Mouse (Mus musculus): ENCODE measurements around the gene Gm867. TPM values are rescaled to one million over a fixed set of nuclear protein-coding genes. Genes with fewer than 3 reads are reported as not detected.
A peak's percentile ranks its signal among the peaks of the same experiment; 100 is the strongest.

Gm867 gene
- polyA plus RNA-seq, 1 experiment from 2014 or later = 0.51 TPM

GRCm38 (mm10) chr10:75949053-75950045 lies 8.9 kb upstream of the Gm867 start:
- Histone ChIP-seq H3K4me3 (ENCODE audit: low read length) (no peak overlapping the region), H3K9me3 (ENCODE audit: control insufficient read depth, low read length) (no peaks in the 10 kb centered on the region), H3K4me1 (ENCODE audit: control insufficient read depth, insufficient read depth, low read length) (peaks cover 13% of the 10 kb centered on the region), H3K4me2 (ENCODE audit: low read depth, low read length) (no peak overlapping the region), H3K27ac (ENCODE audit: low read length) (no peak overlapping the region), H3K9ac (ENCODE audit: low read depth, low read length) (no peak overlapping the region), H3K36me3 (ENCODE audit: control insufficient read depth, insufficient read depth, low read length) (no peaks in the 10 kb centered on the region), H3K27me3 (replicated peaks; ENCODE audit: control insufficient read depth, insufficient read depth, low read length) (no peaks in the 10 kb centered on the region; the same call in 1 of the 2 replicates)
- 79% methylated on average over 22 of the region's 22 CpGs for WGBS
- no peak for ATAC-seq

- Histone ChIP-seq H3K4me2 (ENCODE audit: low read depth, low read length) (no peak overlapping the region), H3K4me3 (ENCODE audit: low read length) (no peak overlapping the region), H3K4me1 (ENCODE audit: control insufficient read depth, insufficient read depth, low read length) (peaks cover 13% of the 10 kb centered on the region), H3K9me3 (ENCODE audit: control insufficient read depth, low read length) (no peaks in the 10 kb centered on the region), H3K27ac (ENCODE audit: low read length) (no peak overlapping the region), H3K27me3 (replicated peaks; ENCODE audit: control insufficient read depth, insufficient read depth, low read length) (no peaks in the 10 kb centered on the region), H3K9ac (ENCODE audit: low read depth, low read length) (no peak overlapping the region), H3K36me3 (ENCODE audit: control insufficient read depth, insufficient read depth, low read length) (no peaks in the 10 kb centered on the region)
- no peak for ATAC-seq
- 80% methylated on average over 5 of the region's 5 CpGs for WGBS
Measured at GRCm38 (mm10) chr10:75948079-75948478, 7.6 kb upstream of the Gm867 start.

GRCm38 (mm10) chr10:75945896-75946295 lies 5.4 kb upstream of the Gm867 start:
- Histone ChIP-seq H3K36me3 (ENCODE audit: control insufficient read depth, insufficient read depth, low read length) (no peaks in the 10 kb centered on the region), H3K9me3 (ENCODE audit: control insufficient read depth, low read length) (no peaks in the 10 kb centered on the region), H3K4me1 (ENCODE audit: control insufficient read depth, insufficient read depth, low read length) (peaks cover 9% of the 10 kb centered on the region), H3K27me3 (replicated peaks; ENCODE audit: control insufficient read depth, insufficient read depth, low read length) (no peaks in the 10 kb centered on the region), H3K4me3 (ENCODE audit: low read length) (no peak overlapping the region), H3K4me2 (ENCODE audit: low read depth, low read length) (no peak overlapping the region), H3K9ac (ENCODE audit: low read depth, low read length) (no peak overlapping the region), H3K27ac (ENCODE audit: low read length) (no peak overlapping the region)
- WGBS = 75% methylated on average over 7 of the region's 7 CpGs
- no peak for ATAC-seq

- 95% methylated on average over 7 of the region's 7 CpGs for WGBS
- H3K9me3 ChIP-seq (ENCODE audit: control insufficient read depth, low read length) = no peaks in the 10 kb centered on the region
- no peaks in the 10 kb centered on the region for H3K36me3 ChIP-seq (ENCODE audit: control insufficient read depth, insufficient read depth, low read length)
- no peak overlapping the region for H3K4me2 ChIP-seq (ENCODE audit: low read depth, low read length)
- H3K27ac ChIP-seq (ENCODE audit: low read length) = no peak overlapping the region
- H3K27me3 ChIP-seq (replicated peaks; ENCODE audit: control insufficient read depth, insufficient read depth, low read length) = no peaks in the 10 kb centered on the region
- no peak overlapping the region for H3K9ac ChIP-seq (ENCODE audit: low read depth, low read length)
- ATAC-seq = no peak
- peaks cover 3% of the 10 kb centered on the region; the same call in 1 of the 2 replicates for H3K4me1 ChIP-seq (ENCODE audit: control insufficient read depth, insufficient read depth, low read length)
- H3K4me3 ChIP-seq (ENCODE audit: low read length) = no peak overlapping the region
Measured at GRCm38 (mm10) chr10:75945213-75945612, 4.7 kb upstream of the Gm867 start.

- 33% methylated on average over 11 of the region's 11 CpGs for whole genome bisulfite sequencing
- H3K4me1 ChIP-seq (ENCODE audit: control insufficient read depth, insufficient read depth, low read length) = peaks cover 3% of the 10 kb centered on the region; the same call in 1 of the 2 replicates
- no peak overlapping the region for H3K4me3 ChIP-seq (ENCODE audit: low read length)
- no peaks in the 10 kb centered on the region for H3K27me3 ChIP-seq (replicated peaks; ENCODE audit: control insufficient read depth, insufficient read depth, low read length)
- peak overlapping the region; percentile 49 for H3K27ac ChIP-seq (ENCODE audit: low read length)
- H3K36me3 ChIP-seq (ENCODE audit: control insufficient read depth, insufficient read depth, low read length) = no peaks in the 10 kb centered on the region
- ATAC-seq = 0 out of 2 replicates have a peak, but pooled peaks have one; percentile 27
- no peaks in the 10 kb centered on the region for H3K9me3 ChIP-seq (ENCODE audit: control insufficient read depth, low read length)
- no peak overlapping the region for H3K9ac ChIP-seq (ENCODE audit: low read depth, low read length)
- no peak overlapping the region for H3K4me2 ChIP-seq (ENCODE audit: low read depth, low read length)
Measured at GRCm38 (mm10) chr10:75944066-75944772, 3.7 kb upstream of the Gm867 start.

GRCm38 (mm10) chr10:75942736-75943477 lies 2.4 kb upstream of the Gm867 start, which contains the start of gene Vpreb3:
TSS of gene Vpreb3 (plus strand) at chr10:75943057.
- 82% methylated on average over 15 of the region's 15 CpGs for WGBS
- Histone ChIP-seq H3K27ac (ENCODE audit: low read length) (peak within 1 kb of the TSS; percentile 49; the same call in 1 of the 2 replicates), H3K9ac (ENCODE audit: low read depth, low read length) (no peak within 1 kb of the TSS), H3K4me1 (ENCODE audit: control insufficient read depth, insufficient read depth, low read length) (peaks cover 3% of the 10 kb centered on the region; the same call in 1 of the 2 replicates), H3K36me3 (ENCODE audit: control insufficient read depth, insufficient read depth, low read length) (no peaks in the 10 kb centered on the region), H3K4me2 (ENCODE audit: low read depth, low read length) (no peak within 1 kb of the TSS), H3K4me3 (ENCODE audit: low read length) (no peak within 1 kb of the TSS), H3K27me3 (replicated peaks; ENCODE audit: control insufficient read depth, insufficient read depth, low read length) (no peaks in the 10 kb centered on the region), H3K9me3 (ENCODE audit: control insufficient read depth, low read length) (no peaks in the 10 kb centered on the region)
- no peak for ATAC-seq

- no peak overlapping the region for H3K27ac ChIP-seq (ENCODE audit: low read length)
- H3K4me3 ChIP-seq (ENCODE audit: low read length) = no peak overlapping the region
- no peaks in the 10 kb centered on the region for H3K27me3 ChIP-seq (replicated peaks; ENCODE audit: control insufficient read depth, insufficient read depth, low read length)
- H3K9ac ChIP-seq (ENCODE audit: low read depth, low read length) = no peak overlapping the region
- 76% methylated on average over 9 of the region's 9 CpGs for WGBS
- H3K4me1 ChIP-seq (ENCODE audit: control insufficient read depth, insufficient read depth, low read length) = peaks cover 7% of the 10 kb centered on the region
- no peak for ATAC-seq
- no peaks in the 10 kb centered on the region for H3K36me3 ChIP-seq (ENCODE audit: control insufficient read depth, insufficient read depth, low read length)
- H3K9me3 ChIP-seq (ENCODE audit: control insufficient read depth, low read length) = no peaks in the 10 kb centered on the region
- no peak overlapping the region for H3K4me2 ChIP-seq (ENCODE audit: low read depth, low read length)
Measured at GRCm38 (mm10) chr10:75941042-75941824, 761 bp upstream of the Gm867 start.

GRCm38 (mm10) chr10:75939481-75940234 lies 814 bp downstream of the Gm867 start:
- Histone ChIP-seq H3K27me3 (replicated peaks; ENCODE audit: control insufficient read depth, insufficient read depth, low read length) (0 out of 2 replicates have a peak, but pooled peaks cover 3% of the 10 kb centered on the region), H3K4me2 (ENCODE audit: low read depth, low read length) (no peak overlapping the region), H3K4me3 (ENCODE audit: low read length) (no peak overlapping the region), H3K9me3 (ENCODE audit: control insufficient read depth, low read length) (no peaks in the 10 kb centered on the region), H3K4me1 (ENCODE audit: control insufficient read depth, insufficient read depth, low read length) (peaks cover 11% of the 10 kb centered on the region), H3K9ac (ENCODE audit: low read depth, low read length) (no peak overlapping the region), H3K27ac (ENCODE audit: low read length) (no peak overlapping the region), H3K36me3 (ENCODE audit: control insufficient read depth, insufficient read depth, low read length) (no peaks in the 10 kb centered on the region)
- 62% methylated on average over 9 of the region's 9 CpGs for WGBS
- no peak for ATAC-seq

All from intestine, embryonic 16.5 days (tissue).